Mouse (Mus musculus): ENCODE measurements around the gene Il27ra. TPM values are rescaled to one million over a fixed set of nuclear protein-coding genes. Genes with fewer than 3 reads are reported as not detected.
A peak's percentile ranks its signal among the peaks of the same experiment; 100 is the strongest.

Gene Il27ra
- total and polyA plus RNA-seq, 3 experiments = 3.2 to 4.6 (median 3.7) TPM

DNA sequence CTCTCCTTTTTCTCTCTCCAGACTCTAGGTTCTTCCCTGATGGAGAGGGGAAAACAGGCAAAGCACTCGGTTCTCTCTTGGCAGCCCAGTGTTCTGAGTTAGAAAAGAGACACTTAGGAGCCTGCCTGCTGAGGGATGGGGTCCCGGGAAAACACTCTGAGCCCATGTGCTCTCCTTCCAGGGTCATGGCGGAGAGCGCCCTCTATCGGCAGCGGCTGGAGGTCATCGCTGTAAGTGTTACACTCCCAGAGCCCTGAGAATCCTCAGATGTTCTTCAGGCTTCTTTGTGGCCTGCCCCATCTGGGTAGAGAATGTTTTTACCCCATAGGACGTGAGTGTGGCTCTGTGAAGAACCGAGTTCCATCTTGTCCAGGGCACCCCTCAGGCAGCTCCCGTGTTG, 18.2 kb downstream of the Il27ra start:
- intact Hi-C loops (cut with DNase I) = loop anchor here (2.0 kb wide), 1 partner anchor 13 kb away; no protein-coding TSS in a partner anchor
- Histone ChIP-seq H3K36me3 (ENCODE audit: control insufficient read depth, insufficient read depth, low read length) (peaks cover 4% of the 10 kb centered on the region; the same call in 1 of the 2 replicates), H3K79me2 (replicated peaks; ENCODE audit: control insufficient read depth, insufficient read depth, low read length) (no peaks in the 10 kb centered on the region), H3K4me3 (no peak overlapping the region), H3K27ac (no peak overlapping the region), H3K4me1 (ENCODE audit: control insufficient read depth, insufficient read depth, low read length) (peaks cover 9% of the 10 kb centered on the region), H3K27me3 (ENCODE audit: control insufficient read depth, insufficient read depth, low read length) (no peaks in the 10 kb centered on the region; the same call in 1 of the 2 replicates), H3K9ac (ENCODE audit: low read depth, low read length) (no peak overlapping the region)
- peak; percentile 43 to 62 for DNase-seq
- no peak for TF ChIP-seq EP300 (IDR thresholded peaks at IDR 0.05; ENCODE audit: insufficient read depth, low read depth, low read length)
- TF ChIP-seq CTCF (IDR thresholded peaks at IDR 0.05) = peak; percentile 72
- no peak for TF ChIP-seq POLR2A (IDR thresholded peaks at IDR 0.05; ENCODE audit: insufficient read depth, low read depth, low read length)
- 28% methylated on average over 10 of the region's 10 CpGs for WGBS

DNA sequence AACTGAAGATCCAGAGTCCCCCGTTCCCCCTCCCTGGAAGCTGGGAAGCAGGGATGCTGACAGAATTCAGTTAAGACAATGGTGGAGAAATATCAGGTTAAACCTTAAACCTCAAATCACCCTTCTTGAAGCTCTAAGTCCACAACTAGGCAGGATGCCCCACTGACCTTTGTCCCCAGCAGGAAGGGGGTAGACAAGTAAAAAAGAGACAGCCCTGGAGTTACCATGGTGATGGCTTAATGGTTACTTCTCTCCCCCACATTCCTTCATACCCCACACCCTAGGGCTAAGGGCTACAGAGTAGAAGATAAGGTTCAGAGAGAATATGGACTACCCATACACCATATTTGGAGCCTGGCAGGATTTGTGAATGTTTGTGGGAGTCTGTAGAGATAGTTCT, 18.8 kb downstream of the Il27ra start:
- Histone ChIP-seq H3K27ac (peak overlapping the region; percentile 67), H3K4me3 (peak overlapping the region; percentile 13; the same call in 1 of the 2 replicates), H3K79me2 (replicated peaks; ENCODE audit: control insufficient read depth, insufficient read depth, low read length) (no peaks in the 10 kb centered on the region), H3K4me1 (ENCODE audit: control insufficient read depth, insufficient read depth, low read length) (peaks cover 9% of the 10 kb centered on the region), H3K9ac (ENCODE audit: low read depth, low read length) (no peak overlapping the region), H3K36me3 (ENCODE audit: control insufficient read depth, insufficient read depth, low read length) (peaks cover 4% of the 10 kb centered on the region; the same call in 1 of the 2 replicates), H3K27me3 (ENCODE audit: control insufficient read depth, insufficient read depth, low read length) (no peaks in the 10 kb centered on the region; the same call in 1 of the 2 replicates)
- whole genome bisulfite sequencing = 37% methylated on average over 1 of the region's 1 CpGs
- no peak for TF ChIP-seq POLR2A (IDR thresholded peaks at IDR 0.05; ENCODE audit: insufficient read depth, low read depth, low read length)
- no peak for TF ChIP-seq EP300 (IDR thresholded peaks at IDR 0.05; ENCODE audit: insufficient read depth, low read depth, low read length)
- no peak for TF ChIP-seq CTCF (IDR thresholded peaks at IDR 0.05)
- intact Hi-C loops (cut with DNase I) = loop anchor here (2.0 kb wide), 1 partner anchor 13 kb away; no protein-coding TSS in a partner anchor
- DNase-seq = no peak

- H3K9ac ChIP-seq (ENCODE audit: low read depth, low read length) = no peak overlapping the region
- H3K36me3 ChIP-seq (ENCODE audit: control insufficient read depth, insufficient read depth, low read length) = peaks cover 4% of the 10 kb centered on the region; the same call in 1 of the 2 replicates
- peaks cover 9% of the 10 kb centered on the region for H3K4me1 ChIP-seq (ENCODE audit: control insufficient read depth, insufficient read depth, low read length)
- no peaks in the 10 kb centered on the region; the same call in 1 of the 2 replicates for H3K27me3 ChIP-seq (ENCODE audit: control insufficient read depth, insufficient read depth, low read length)
- no peaks in the 10 kb centered on the region for H3K79me2 ChIP-seq (replicated peaks; ENCODE audit: control insufficient read depth, insufficient read depth, low read length)
- peak overlapping the region; percentile 13; the same call in 1 of the 2 replicates for H3K4me3 ChIP-seq
- 3% methylated on average over 5 of the region's 5 CpGs for WGBS
- no peak for TF ChIP-seq POLR2A (IDR thresholded peaks at IDR 0.05; ENCODE audit: insufficient read depth, low read depth, low read length)
- TF ChIP-seq CTCF (IDR thresholded peaks at IDR 0.05) = no peak
- TF ChIP-seq EP300 (IDR thresholded peaks at IDR 0.05; ENCODE audit: insufficient read depth, low read depth, low read length) = peak; percentile 78
- peak overlapping the region; percentile 67 for H3K27ac ChIP-seq
- peak; percentile 80 to 87 for DNase-seq
- intact Hi-C loops (cut with DNase I) = no loop called here
Measured at GRCm38 (mm10) chr8:84023085-84023484, 19.3 kb downstream of the Il27ra start.

DNA sequence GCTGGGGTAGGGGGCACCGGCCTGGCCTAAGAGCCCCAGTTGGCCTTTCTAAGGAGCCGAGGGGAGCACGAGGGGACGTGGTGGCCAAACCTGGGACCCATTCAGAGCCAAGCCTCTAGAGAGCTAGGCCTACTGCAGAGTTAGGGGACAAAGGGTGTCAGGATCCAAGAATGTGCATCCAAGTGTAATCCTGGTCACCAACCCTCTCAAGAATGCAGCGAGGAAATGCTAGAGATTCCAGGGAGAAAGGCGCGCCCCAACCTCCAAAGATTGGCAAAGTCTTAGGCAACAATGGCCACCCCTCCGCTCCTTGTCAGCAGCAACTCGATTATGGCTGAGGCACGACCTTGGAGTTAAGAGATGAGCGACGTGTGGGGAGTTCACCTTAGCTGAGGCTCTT, 20.8 kb downstream of the Il27ra start:
- DNase-seq = no peak
- intact Hi-C loops (cut with DNase I) = no loop called here
- Histone ChIP-seq H3K4me1 (ENCODE audit: control insufficient read depth, insufficient read depth, low read length) (peaks cover 9% of the 10 kb centered on the region), H3K36me3 (ENCODE audit: control insufficient read depth, insufficient read depth, low read length) (peaks cover 4% of the 10 kb centered on the region; the same call in 1 of the 2 replicates), H3K4me3 (no peak overlapping the region), H3K27me3 (ENCODE audit: control insufficient read depth, insufficient read depth, low read length) (no peaks in the 10 kb centered on the region; the same call in 1 of the 2 replicates), H3K27ac (no peak overlapping the region), H3K9ac (ENCODE audit: low read depth, low read length) (no peak overlapping the region), H3K79me2 (replicated peaks; ENCODE audit: control insufficient read depth, insufficient read depth, low read length) (no peaks in the 10 kb centered on the region)
- WGBS = 52% methylated on average over 12 of the region's 12 CpGs
- TF ChIP-seq EP300 (IDR thresholded peaks at IDR 0.05; ENCODE audit: insufficient read depth, low read depth, low read length) = no peak

GRCm38 (mm10) chr8:84021096-84021495, 21.3 kb downstream of the Il27ra start, which contains the start of gene Palm3:
Palm3 (plus strand) TSS chr8:84021471.
- DNase-seq = no peak
- no peak within 1 kb of the TSS for H3K9ac ChIP-seq (ENCODE audit: low read depth, low read length)
- H3K4me3 ChIP-seq = no peak within 1 kb of the TSS
- H3K79me2 ChIP-seq (replicated peaks; ENCODE audit: control insufficient read depth, insufficient read depth, low read length) = no peaks in the 10 kb centered on the region
- TF ChIP-seq CTCF (IDR thresholded peaks at IDR 0.05) (no peak), EP300 (IDR thresholded peaks at IDR 0.05; ENCODE audit: insufficient read depth, low read depth, low read length) (no peak), POLR2A (IDR thresholded peaks at IDR 0.05; ENCODE audit: insufficient read depth, low read depth, low read length) (no peak)
- intact Hi-C loops (cut with DNase I) = no loop called here
- no peak within 1 kb of the TSS for H3K27ac ChIP-seq
- H3K4me1 ChIP-seq (ENCODE audit: control insufficient read depth, insufficient read depth, low read length) = peaks cover 9% of the 10 kb centered on the region
- no peaks in the 10 kb centered on the region; the same call in 1 of the 2 replicates for H3K27me3 ChIP-seq (ENCODE audit: control insufficient read depth, insufficient read depth, low read length)
- H3K36me3 ChIP-seq (ENCODE audit: control insufficient read depth, insufficient read depth, low read length) = peaks cover 4% of the 10 kb centered on the region; the same call in 1 of the 2 replicates
- WGBS = 42% methylated on average over 18 of the region's 18 CpGs

GRCm38 (mm10) chr8:84019738-84020137, 22.7 kb downstream of the Il27ra start:
- Histone ChIP-seq H3K79me2 (replicated peaks; ENCODE audit: control insufficient read depth, insufficient read depth, low read length) (no peaks in the 10 kb centered on the region), H3K9ac (ENCODE audit: low read depth, low read length) (no peak overlapping the region), H3K36me3 (ENCODE audit: control insufficient read depth, insufficient read depth, low read length) (peaks cover 4% of the 10 kb centered on the region; the same call in 1 of the 2 replicates), H3K27me3 (ENCODE audit: control insufficient read depth, insufficient read depth, low read length) (no peaks in the 10 kb centered on the region; the same call in 1 of the 2 replicates), H3K4me1 (ENCODE audit: control insufficient read depth, insufficient read depth, low read length) (peaks cover 9% of the 10 kb centered on the region), H3K4me3 (no peak overlapping the region), H3K27ac (no peak overlapping the region)
- 88% methylated on average over 9 of the region's 9 CpGs for WGBS
- intact Hi-C loops (cut with DNase I) = no loop called here
- no peak for DNase-seq
- TF ChIP-seq CTCF (IDR thresholded peaks at IDR 0.05) = no peak
- no peak for TF ChIP-seq EP300 (IDR thresholded peaks at IDR 0.05; ENCODE audit: insufficient read depth, low read depth, low read length)
- TF ChIP-seq POLR2A (IDR thresholded peaks at IDR 0.05; ENCODE audit: insufficient read depth, low read depth, low read length) = no peak

All from heart, adult 2 months (tissue).